Mouse (Mus musculus): ENCODE measurements around the gene Rasgef1b.

- TF ChIP-seq CTCF (IDR thresholded peaks at IDR 0.05; ENCODE audit: borderline replicate concordance, control insufficient read depth, extremely low read depth, insufficient read depth, low read length, poor library complexity) (no peak), POLR2A (IDR thresholded peaks at IDR 0.05; ENCODE audit: control insufficient read depth, extremely low read depth, insufficient read depth, low read length, poor library complexity) (no peak)
Measured at GRCm38 (mm10) chr5:99283636-99284035, 445.2 kb downstream of the Rasgef1b start.
